Mouse (Mus musculus): ENCODE data around the gene Fbn1.

GRCm38 (mm10) chr2:125428811-125429438 lies 78.9 kb downstream of the Fbn1 start:
- no peak for TF ChIP-seq CTCF (conservative IDR thresholded peaks at IDR 0.05 in 1 of 2, IDR thresholded peaks at IDR 0.05 in 1 of 2; ENCODE audit: low read depth in 2 of 2, low read length in 2 of 2)
- TF ChIP-seq POLR2A (IDR thresholded peaks at IDR 0.05; ENCODE audit: low read depth, low read length): no peak
- TF ChIP-seq SIN3A (IDR thresholded peaks at IDR 0.05; ENCODE audit: low read length): no peak
- TF ChIP-seq BHLHE40 (IDR thresholded peaks at IDR 0.05; ENCODE audit: low read depth, low read length): no peak
- TF ChIP-seq ZC3H11A (IDR thresholded peaks at IDR 0.05; ENCODE audit: low read depth, low read length): no peak
- TF ChIP-seq ETS1 (conservative IDR thresholded peaks at IDR 0.05; ENCODE audit: low read depth, low read length): no peak
- TF ChIP-seq JUND (conservative IDR thresholded peaks at IDR 0.05; ENCODE audit: low read depth, low read length): no peak
- no peak for TF ChIP-seq ELF1 (IDR thresholded peaks at IDR 0.05; ENCODE audit: low read depth, low read length)
- TF ChIP-seq TBP (conservative IDR thresholded peaks at IDR 0.05; ENCODE audit: low read depth, low read length): no peak
- no peak for TF ChIP-seq RAD21 (IDR thresholded peaks at IDR 0.05; ENCODE audit: low read depth, low read length)
